Mouse (Mus musculus) kidney, embryonic 15.5 days (tissue): ENCODE measurements at regions not wholly inside any gene's neighbourhood (a gene's known extent, or its start where the extent isn't known, plus 50 kb on each side); places are given as distances from the start of the nearest gene placed in this dataset.
"Not testable (repeated sequence)": the region's sequence is repeated elsewhere in the genome, so short reads cannot be mapped to it uniquely, and the experiment has no call there.

Experiments used
- ATAC-seq: fragments of 200-750 bp; cut with Nextera tagmentation; replicated peaks from 2 replicates; pipeline ENCODE4 v1.8.0; 2017; ENCODE audit warnings: moderate TSS enrichment; ENCODE audit not compliant: low FRiP score
- H3K27ac ChIP-seq: fragments of 300-500 bp; sonication (generic); 2 replicates; pipeline ENCODE4 v1.5.1; 2015; ENCODE audit warnings: mild to moderate bottlenecking, inconsistent platforms
- H3K27me3 ChIP-seq: fragments of 300-500 bp; sonication (generic); 2 replicates; pipeline ENCODE4 v1.6.1; 2015; ENCODE audit warnings: inconsistent platforms
- H3K36me3 ChIP-seq: fragments of 300-500 bp; sonication (generic); 2 replicates; pipeline ENCODE4 v1.6.1; 2015; ENCODE audit warnings: inconsistent platforms
- H3K4me1 ChIP-seq: fragments of 300-500 bp; sonication (generic); 2 replicates; pipeline ENCODE4 v1.6.1; 2015; ENCODE audit warnings: inconsistent platforms
- H3K4me2 ChIP-seq: fragments of 300-500 bp; sonication (generic); 2 replicates; pipeline ENCODE4 v1.6.1; 2015; ENCODE audit warnings: moderate library complexity, mild to moderate bottlenecking, inconsistent platforms
- H3K4me3 ChIP-seq: fragments of 300-500 bp; sonication (generic); replicated peaks from 2 replicates; pipeline ENCODE4 v1.5.1; 2015; ENCODE audit warnings: mild to moderate bottlenecking, inconsistent platforms
- H3K9ac ChIP-seq: fragments of 300-500 bp; sonication (generic); 2 replicates; pipeline ENCODE4 v1.6.1; 2015; ENCODE audit warnings: mild to moderate bottlenecking, inconsistent platforms
- H3K9me3 ChIP-seq: fragments of 300-500 bp; sonication (generic); replicated peaks from 2 replicates; pipeline ENCODE4 v1.6.1; 2016; ENCODE audit warnings: inconsistent platforms
- WGBS: fragments of 180-500 bp; shearing (Covaris S2); methylation state at CpG from one replicate; pipeline ENCODE4 v1.1.7; 2015; ENCODE audit warnings: mixed read lengths; 5-methylcytosine and 5-hydroxymethylcytosine counted together

GRCm38 (mm10) chr14:19327321-19327720 lies 91.4 kb downstream of the Gm21738 start:
- H3K4me3 ChIP-seq: no peak overlapping the region
- no peak overlapping the region for H3K4me2 ChIP-seq
- H3K27ac ChIP-seq: no peak overlapping the region
- H3K36me3 ChIP-seq: no peaks in the 10 kb centered on the region
- H3K9ac ChIP-seq: no peak overlapping the region
- H3K4me1 ChIP-seq: no peaks in the 10 kb centered on the region
- ATAC-seq: no peak
- 85% methylated on average over 6 of the region's 6 CpGs for WGBS
- H3K9me3 ChIP-seq: peaks cover 20% of the 10 kb centered on the region
- H3K27me3 ChIP-seq: no peaks in the 10 kb centered on the region

GRCm38 (mm10) chr14:19311614-19312013 lies 107.1 kb downstream of the Gm21738 start:
- peaks cover 7% of the 10 kb centered on the region; the same call in 1 of the 2 replicates for H3K9me3 ChIP-seq
- 79% methylated on average over 21 of the region's 21 CpGs for WGBS
- no peak for ATAC-seq
- no peak overlapping the region for H3K9ac ChIP-seq
- no peaks in the 10 kb centered on the region for H3K36me3 ChIP-seq
- H3K27me3 ChIP-seq: no peaks in the 10 kb centered on the region
- no peak overlapping the region for H3K4me3 ChIP-seq
- no peak overlapping the region for H3K27ac ChIP-seq
- no peaks in the 10 kb centered on the region for H3K4me1 ChIP-seq
- H3K4me2 ChIP-seq: no peak overlapping the region

- not testable (repeated sequence) for H3K4me3 ChIP-seq, H3K27me3 ChIP-seq, H3K4me2 ChIP-seq, H3K36me3 ChIP-seq, H3K4me1 ChIP-seq, ATAC-seq, H3K9ac ChIP-seq, H3K27ac ChIP-seq, H3K9me3 ChIP-seq
- WGBS: 53% methylated on average over 4 of the region's 4 CpGs
Measured at GRCm38 (mm10) chr14:19302859-19303258, 115.9 kb downstream of the Gm21738 start.

- 90% methylated on average over 1 of the region's 1 CpGs for WGBS
- H3K9ac ChIP-seq: no peak overlapping the region
- no peak for ATAC-seq
Measured at GRCm38 (mm10) chr14:19279096-19279495, 139.6 kb downstream of the Gm21738 start.

GRCm38 (mm10) chr14:19277777-19278385 lies 140.8 kb downstream of the Gm21738 start:
- ATAC-seq: peak; percentile 86
- 64% methylated on average over 4 of the region's 4 CpGs for WGBS

More at GRCm38 (mm10) chr14:19279096-19279495, 139.6 kb downstream of the Gm21738 start:
- Histone ChIP-seq H3K9me3 (0 out of 2 replicates have a peak, but pooled peaks cover 6% of the 10 kb centered on the region), H3K4me1 (no peaks in the 10 kb centered on the region), H3K27me3 (no peaks in the 10 kb centered on the region), H3K27ac (no peak overlapping the region), H3K36me3 (no peaks in the 10 kb centered on the region), H3K4me2 (no peak overlapping the region), H3K4me3 (no peak overlapping the region)

More at GRCm38 (mm10) chr14:19277777-19278385, 140.8 kb downstream of the Gm21738 start:
- no peak overlapping the region for H3K9ac ChIP-seq
- H3K27ac ChIP-seq: no peak overlapping the region
- H3K27me3 ChIP-seq: no peaks in the 10 kb centered on the region
- no peaks in the 10 kb centered on the region for H3K4me1 ChIP-seq
- H3K4me3 ChIP-seq: no peak overlapping the region
- H3K4me2 ChIP-seq: no peak overlapping the region
- no peaks in the 10 kb centered on the region for H3K36me3 ChIP-seq
- H3K9me3 ChIP-seq: 0 out of 2 replicates have a peak, but pooled peaks cover 6% of the 10 kb centered on the region
